Mouse (Mus musculus) granulocyte monocyte progenitor cell, adult 5-6 weeks (primary cell): ENCODE measurements around the gene CT030661.1. TPM values are rescaled to one million over a fixed set of nuclear protein-coding genes. Genes with fewer than 3 reads are reported as not detected.
A peak's percentile ranks its signal among the peaks of the same experiment; 100 is the strongest.
"Not testable (repeated sequence)": the region's sequence is repeated elsewhere in the genome, so short reads cannot be mapped to it uniquely, and the experiment has no call there.

ENCODE experiments used
- ATAC-seq: replicated peaks from 2 replicates; pipeline ENCODE4 v1.8.0; 2016; ENCODE audit warnings: mild to moderate bottlenecking, moderate TSS enrichment, inconsistent platforms; ENCODE audit not compliant: poor library complexity, severe bottlenecking
- total RNA-seq, 2 experiments: library from RNA; stranded (forward) in 1 of 2; stranded (reverse) in 1 of 2; fragments of 200-712, 200-1000 nt in 1 of 2; fragments of >200 nt in 1 of 2; fragmentation: Nextera tagmentation in 1 of 2; gene quantifications; 2 replicates each; pipeline ENCODE4 v1.2.3; 2014 to 2017

CT030661.1 gene
- total RNA-seq (2014; fragmentation: Nextera tagmentation) (16.0 and 19.6 TPM in 2 replicates), total RNA-seq (2017) (23.0 and 26.6 TPM in 2 replicates)

DNA sequence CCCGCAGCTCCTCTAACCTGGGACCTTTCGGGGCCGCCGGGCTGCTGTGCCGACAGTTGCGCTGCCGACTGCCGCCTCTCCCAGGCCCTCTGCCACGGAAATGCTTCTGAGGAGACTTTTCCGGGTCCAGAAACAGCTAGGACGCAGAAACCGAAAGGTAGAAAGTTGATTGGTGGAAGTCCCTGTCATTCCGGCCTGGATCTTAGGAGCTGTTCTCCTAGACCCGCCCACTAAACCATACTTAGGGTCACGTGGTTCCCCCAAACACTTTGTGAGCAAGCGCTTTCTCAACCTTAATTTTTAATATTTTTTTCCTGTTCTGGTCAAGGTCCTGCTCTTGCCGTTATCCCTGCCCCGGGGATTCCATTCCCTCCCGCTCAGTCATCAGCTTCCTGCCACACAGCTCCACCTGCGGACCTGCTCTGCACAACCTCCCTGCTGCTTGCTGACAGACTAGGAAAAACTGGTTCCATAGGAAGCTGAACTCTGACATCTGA, at the start of gene CT030661.1:
Gene CT030661.1, minus strand, starts transcription at position 108 of the 497 bp plus-strand sequence.
- peak; percentile 100 for ATAC-seq

DNA sequence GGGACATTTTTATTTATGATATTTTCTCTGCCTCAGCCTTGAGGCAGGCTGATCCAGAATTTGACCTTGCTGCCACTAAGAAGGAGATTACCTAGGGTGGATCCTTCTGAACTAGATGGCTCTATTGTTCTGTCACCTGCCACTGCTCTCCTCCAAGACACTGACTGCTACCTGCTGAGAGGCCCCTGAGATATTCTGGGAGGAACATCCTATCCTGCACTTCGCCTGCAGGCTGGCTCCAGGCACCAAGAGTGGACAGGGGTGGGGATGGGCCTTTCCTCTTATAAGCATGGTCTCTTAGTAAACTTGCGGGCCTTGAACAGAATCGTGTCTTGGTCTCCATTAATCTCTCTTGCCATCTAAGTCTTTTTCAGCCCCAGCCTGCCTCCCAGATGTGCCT, 49.3 kb upstream of the CT030661.1 start:
- no peak for ATAC-seq

DNA sequence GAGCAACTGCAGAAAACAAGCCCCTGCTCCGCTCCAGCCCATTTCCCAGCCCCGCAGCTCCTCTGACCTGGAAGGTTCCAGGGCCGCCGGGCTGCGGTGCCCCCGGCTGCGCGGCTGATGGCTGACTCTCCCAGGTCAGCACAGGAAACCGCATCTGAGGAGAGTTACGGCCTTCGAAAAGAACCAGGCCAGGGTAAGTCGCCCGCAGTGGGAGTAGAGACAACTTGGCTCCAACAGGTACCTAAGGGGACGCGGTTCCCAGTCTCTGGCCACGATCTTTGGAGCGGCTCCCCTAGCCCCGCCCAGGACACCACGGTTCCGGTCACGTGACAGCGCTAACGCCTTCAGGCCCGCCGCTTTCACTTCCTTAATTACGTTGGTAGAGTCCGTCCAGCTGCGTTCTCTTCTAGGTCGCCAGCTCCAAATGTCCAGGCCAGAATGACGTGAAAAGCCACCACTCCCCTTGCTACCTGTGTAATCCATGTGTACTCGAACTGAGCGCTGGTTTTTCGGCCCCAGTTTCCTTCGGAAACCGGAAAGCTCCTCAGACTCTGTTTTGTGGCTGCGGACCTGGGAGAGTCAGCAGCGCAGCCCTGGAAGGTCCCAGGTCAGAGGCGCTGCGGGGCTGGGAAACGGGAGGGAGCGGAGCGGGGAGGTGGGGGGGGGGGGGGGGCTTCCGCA, 46.6 kb upstream of the CT030661.1 start, which contains the start of the genes Zfp944 and Zfp758:
Gene Zfp944, minus strand, starts transcription at position 300 of the 681 bp plus-strand sequence.
Gene Zfp758, plus strand, starts transcription at position 353 of the 681 bp plus-strand sequence.
- ATAC-seq = peak; percentile 96

DNA sequence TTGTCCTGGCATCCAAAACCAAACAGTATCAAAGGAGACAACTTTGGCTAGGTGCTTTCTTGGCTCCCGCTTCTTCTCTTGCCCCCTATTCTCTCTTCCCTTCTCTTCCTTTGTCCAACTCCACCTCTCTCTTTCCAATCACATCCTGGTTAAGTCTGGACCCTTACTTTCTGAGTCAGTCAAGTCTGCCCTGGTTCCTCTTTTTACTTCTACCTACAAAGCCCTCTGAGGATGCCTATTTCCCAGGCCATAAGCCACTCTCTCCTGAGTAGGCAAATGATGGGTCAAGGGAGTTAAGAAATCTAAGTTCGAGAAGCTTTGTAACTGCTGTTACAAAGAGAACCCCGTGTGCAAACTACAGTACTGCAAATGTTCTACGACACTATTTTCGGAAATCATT, 45.9 kb upstream of the CT030661.1 start:
- ATAC-seq = peak; percentile 57

DNA sequence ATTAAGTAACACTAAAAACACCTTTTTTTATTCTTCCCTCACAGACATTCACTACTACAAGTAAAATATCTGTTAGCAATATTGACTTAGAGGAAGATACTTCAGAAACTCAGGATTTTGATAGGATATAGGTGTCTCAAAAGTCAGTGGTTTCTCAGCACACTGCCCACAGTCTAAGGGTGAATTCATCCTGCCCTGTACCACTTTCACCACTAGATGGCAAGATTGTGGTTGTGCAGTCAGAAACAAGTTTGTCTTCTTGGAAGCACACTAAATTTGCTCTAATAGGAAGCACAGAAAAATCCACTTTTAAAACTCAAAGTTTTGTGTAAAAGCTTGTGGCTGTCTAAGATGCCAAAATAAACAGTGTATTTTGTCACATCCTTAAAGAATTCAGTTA, 38.2 kb upstream of the CT030661.1 start:
- peak; percentile 98 for ATAC-seq

DNA sequence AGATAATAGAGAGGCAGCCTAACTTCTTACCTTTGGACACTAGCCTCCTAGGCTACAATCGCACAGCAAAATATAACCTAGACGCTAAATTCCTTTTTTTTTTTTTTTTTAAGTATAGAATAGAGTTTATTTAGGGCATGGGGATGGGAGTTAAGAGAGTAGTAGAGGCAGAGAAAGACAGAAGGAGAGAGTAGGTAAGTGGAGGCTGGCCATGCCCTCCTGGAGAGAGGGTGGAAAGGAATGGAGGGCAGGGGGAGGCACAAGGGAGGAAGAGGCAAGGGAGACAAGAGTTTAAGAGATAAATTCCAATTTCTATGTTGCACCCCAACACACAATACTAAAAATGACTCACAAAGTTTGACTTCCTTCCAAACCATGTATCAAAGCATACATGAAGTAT, 610 bp upstream of the CT030661.1 start:
- not testable (repeated sequence) for ATAC-seq

DNA sequence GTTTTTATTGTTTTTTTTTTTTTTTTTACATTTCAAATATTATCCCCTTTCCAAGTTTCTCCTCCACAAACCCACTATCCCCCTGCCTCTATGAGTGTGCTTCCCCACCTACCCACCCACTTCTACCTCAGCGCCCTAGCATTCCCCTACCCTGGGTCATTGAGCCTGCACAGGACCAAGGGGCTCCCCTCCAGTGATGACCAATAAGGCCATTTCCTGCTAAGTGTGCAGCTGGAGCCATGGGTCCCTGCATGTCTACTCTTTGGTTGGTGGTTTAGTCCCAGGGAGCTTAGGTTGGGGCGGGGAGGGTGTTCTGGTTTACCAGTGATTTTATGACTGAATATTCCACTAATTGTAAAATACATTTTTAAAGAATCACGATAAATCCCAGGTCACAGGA, 418 bp downstream of the CT030661.1 start:
- peak; percentile 34 for ATAC-seq

Other genes starting within 250 kb of the CT030661.1 start
- gene Zfp947, start 148.6 kb downstream of the CT030661.1 start, total RNA-seq (2014; fragmentation: Nextera tagmentation) = 3.7 and 4.5 TPM in 2 replicates
- gene Zfp947, start 148.6 kb downstream of the CT030661.1 start, total RNA-seq (2017) = 3.4 and 4.9 TPM in 2 replicates
- gene Zfp994, start 89.2 kb downstream of the CT030661.1 start, total RNA-seq (2014; fragmentation: Nextera tagmentation) = 6.1 and 11.1 TPM in 2 replicates
- 5.1 and 9.7 TPM in 2 replicates for gene Zfp994, start 89.2 kb downstream of the CT030661.1 start, total RNA-seq (2017)
- gene Zfp944, start 46.6 kb upstream of the CT030661.1 start, total RNA-seq (2014; fragmentation: Nextera tagmentation) = 10.9 and 17.8 TPM in 2 replicates
- gene Zfp944, start 46.6 kb upstream of the CT030661.1 start, total RNA-seq (2017) = 13.1 and 13.5 TPM in 2 replicates
- 3.1 and 15.2 TPM in 2 replicates for gene Zfp758, start 46.6 kb upstream of the CT030661.1 start, total RNA-seq (2014; fragmentation: Nextera tagmentation)
- gene Zfp758, start 46.6 kb upstream of the CT030661.1 start, total RNA-seq (2017) = 9.9 and 17.9 TPM in 2 replicates
- gene Zfp946, start 109.4 kb upstream of the CT030661.1 start, total RNA-seq (2014; fragmentation: Nextera tagmentation) = 10.1 and 10.2 TPM in 2 replicates
- 3.2 and 8.2 TPM in 2 replicates for gene Zfp946, start 109.4 kb upstream of the CT030661.1 start, total RNA-seq (2017)